Mouse (Mus musculus) heart, adult 9 months (tissue): ENCODE results near the gene Arsj.

Source experiments
- DNase-seq, 2 experiments: peaks; one replicate each; pipeline ENCODE4 v3.0.0; 2022; ENCODE audit warnings: low spot score in 2 of 2

Gene Arsj

DNA sequence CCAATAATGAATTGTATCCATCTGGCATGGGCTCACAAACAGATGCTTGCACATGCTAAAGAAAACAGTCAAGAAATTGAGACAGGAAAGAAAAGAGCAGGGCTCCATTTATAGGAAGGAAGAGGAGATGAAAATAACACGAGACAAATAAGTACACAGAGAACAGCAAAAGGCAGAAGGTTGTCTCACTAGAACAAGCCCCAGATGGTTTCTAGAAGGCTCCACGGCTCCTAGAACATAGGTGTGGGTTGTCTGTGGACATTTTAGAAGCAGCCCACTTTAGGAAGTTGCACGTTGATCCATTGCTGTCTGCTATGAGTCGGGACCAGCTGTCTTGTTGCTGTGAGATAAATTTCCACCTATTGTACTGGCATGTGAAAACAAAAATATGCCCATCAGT lies 37.2 kb downstream of the Arsj start:
- DNase-seq = no peak

DNA sequence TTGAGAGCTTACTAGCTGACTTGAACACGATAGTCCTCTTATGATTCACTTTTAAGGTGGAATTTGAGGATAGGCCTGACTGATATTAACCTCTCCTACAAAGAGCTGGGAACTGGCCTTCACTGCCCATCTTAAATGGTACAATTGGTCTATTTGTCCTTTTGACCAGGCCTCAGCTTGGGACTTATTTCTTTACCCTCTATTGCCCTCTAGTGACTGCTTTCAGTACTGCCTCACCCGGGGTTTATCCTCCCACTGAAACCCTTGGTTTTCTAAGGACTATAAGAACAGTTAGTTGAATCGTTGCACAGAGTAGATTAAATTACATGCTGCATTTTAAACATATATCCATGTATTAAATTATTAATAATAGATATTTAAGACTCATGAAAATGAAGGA lies 39.4 kb downstream of the Arsj start:
- DNase-seq = peak; percentile 41 to 61

DNA sequence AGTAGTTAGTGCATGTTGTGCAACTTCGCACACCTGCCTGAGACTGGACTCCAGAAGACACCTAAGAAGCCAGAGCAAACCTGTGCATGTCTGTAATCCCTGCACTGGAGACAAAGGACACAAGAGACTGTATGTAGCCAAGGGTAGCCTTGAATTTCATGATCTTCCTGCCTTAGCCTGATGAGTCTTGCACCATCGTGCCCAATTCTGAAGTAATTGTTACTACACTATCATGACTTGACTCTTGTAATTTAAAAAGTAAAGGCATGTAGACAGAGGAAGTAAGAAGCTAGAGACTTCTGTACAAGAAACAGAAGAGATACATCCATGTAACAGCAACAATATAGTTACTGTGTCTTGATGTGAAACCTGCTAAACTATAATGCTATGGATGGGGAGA lies 40.7 kb downstream of the Arsj start:
- DNase-seq = no peak

DNA sequence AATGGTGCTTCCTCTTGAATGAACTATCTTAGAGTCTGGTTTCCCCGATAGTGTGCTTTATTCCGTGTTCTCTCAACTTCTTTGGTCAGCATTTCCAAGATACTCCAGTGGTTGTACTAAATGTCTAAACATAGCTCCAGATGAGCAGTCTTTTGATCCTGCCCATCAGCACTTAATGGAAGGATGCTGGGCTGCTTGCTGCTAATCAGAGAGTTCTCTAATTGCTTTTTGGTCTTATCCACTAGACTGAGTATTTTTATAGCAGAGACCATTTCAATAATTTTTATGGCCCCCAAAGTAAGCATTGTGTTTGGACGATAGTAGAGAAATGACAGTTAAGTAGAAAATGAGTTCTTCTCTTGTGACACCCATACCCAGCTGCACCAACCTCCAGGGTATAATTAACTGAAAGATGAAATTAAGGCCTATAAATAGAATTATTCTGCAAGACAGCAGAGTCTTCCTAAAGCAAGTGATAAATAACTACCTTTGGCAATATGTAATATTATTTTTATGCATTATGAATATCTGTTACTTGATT lies 67.1 kb downstream of the Arsj start:
- DNase-seq = no peak

DNA sequence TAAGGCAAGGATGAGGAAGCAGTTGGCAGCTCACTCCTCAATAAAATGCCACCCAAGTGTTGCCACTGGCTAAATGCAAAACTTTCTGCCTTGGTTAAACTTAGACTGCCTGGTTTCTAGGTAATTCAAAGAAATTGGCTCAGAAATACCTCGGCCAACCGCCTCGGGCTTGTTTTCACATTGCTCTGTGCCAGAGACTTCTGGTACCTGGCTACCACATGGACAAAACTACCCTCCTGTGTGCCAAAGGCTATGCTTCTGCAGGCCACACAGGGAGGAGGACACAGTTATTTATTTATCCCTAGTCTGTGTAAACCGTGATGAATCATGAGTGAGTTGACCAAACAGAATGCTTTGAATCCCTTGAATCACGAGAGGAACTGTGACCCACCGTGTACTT lies 75.8 kb downstream of the Arsj start:
- DNase-seq = no peak

DNA sequence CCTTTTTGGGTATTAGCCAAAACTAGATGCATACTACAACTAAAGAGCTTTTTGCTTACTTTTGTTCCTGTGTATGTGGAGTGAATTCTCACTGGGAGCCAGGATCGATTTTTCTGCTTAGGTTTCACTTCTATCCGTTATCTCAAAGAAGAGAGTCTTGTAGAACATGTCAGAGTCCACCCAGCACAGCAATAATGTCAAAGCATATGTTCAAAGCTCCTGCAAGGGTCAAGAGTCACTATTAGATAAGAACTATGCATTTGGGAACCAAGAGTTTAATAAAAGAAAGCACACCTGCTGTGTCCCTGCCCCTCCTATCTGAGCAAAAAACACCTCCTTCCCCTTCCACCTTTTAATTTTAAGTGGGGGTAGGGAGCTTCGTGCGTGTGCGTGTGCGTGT lies 85.6 kb downstream of the Arsj start:
- DNase-seq = no peak

DNA sequence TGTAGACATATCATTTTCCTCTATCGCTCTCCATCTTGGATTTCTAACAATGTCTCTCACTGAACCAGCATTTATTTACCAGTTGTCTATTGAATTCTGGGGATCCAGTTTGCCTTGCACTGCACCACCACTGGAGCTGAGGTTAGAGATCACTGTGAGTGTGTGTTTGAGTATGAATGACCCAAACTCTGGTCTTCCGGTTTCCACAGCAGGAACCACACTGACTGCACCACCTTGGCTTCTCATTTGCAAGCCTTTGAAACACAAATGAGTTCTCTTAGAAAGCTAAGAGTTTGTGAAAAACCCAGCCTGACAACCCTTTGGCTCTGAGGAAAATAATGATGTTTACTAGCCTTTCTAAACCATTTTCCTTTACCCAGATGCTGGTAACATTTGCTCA lies 86.0 kb downstream of the Arsj start:
- no peak for DNase-seq

DNA sequence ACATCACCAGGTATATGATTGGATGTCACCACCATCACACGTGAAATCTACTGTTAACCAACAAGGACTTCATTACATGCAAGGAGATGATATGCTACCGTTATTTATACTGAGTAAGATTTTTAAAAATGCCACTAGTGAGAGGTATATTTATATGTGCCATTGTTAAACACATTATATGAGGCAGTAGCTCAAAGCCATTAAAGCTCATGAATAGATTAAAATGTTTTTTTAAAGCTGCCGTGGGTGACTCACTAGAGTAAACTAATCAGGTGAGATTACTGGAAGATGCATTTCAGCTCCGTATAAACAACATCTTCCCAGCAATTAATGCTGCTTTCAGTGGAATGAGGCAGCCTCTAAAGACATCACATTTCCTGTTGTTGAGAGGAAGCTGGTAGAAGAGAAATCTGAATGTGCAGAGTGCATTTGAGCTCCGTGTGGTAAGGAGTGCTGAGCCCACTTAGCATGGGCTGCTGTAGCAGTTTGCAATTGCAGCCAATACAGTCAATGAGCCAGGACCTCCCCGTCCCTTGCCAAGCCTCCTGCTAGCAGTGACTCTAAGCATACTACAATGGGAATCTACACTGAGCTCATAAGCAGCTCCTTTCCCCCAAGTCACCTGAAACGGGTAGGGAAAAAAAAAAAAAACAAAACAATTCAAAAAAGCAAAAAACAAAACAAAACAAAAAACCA lies 92.5 kb downstream of the Arsj start:
- DNase-seq = no peak

DNA sequence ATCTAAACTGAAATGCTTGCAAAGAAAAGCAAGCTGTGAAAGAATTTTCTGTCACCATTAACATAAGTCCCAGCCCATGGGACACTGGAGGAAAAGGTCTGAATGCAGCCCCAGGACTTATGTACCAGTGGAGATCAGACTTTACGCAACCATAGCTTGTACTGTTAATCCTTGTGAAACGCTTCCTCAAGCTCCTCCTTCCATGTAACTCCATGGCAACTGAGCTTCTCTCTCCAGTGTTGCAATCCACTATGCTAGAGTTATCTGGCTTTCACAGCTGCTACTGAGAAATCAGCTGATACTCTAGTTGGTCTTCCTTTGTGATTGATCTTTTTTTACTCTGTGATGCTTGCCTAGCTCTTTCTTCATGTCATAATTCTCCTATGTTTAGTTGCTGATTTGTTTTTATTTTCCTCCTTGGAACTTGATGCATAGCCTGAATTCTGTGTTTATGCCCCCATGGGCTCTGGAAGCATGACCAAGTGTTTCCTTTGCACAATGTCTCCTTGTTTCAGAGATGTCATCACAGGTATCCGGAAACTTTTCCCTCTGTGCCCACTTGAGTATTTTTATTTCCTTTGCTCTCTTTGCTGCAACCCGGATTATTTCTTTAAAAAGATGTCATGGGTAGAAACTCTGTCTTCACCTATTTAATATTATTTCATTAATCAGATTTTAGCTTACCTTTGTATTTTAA lies 99.8 kb downstream of the Arsj start:
- DNase-seq = no peak

DNA sequence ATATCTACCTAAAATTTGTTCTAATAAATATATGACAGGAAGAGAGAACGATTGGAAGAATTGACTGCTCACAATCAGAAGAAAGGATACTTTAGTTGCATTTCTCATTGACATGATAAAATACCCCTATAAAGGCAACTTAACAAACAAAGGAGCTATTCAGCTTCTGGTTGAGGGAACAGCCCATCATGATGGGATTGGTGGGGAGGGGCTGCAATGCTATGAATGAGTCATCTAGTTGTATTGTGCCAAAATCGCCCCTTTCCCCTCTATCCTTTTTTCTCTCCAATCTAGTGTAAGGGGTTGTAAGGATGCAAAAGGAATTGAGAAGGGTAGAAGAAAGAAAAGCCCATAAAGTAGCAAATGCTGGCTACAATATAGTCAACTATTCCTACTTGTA lies 100.8 kb downstream of the Arsj start:
- DNase-seq = no peak
